Mouse (Mus musculus) thymus, postnatal 0 days (tissue): ENCODE measurements around the gene Pgap3. TPM values are rescaled to one million over a fixed set of nuclear protein-coding genes. Genes with fewer than 3 reads are reported as not detected.

Experiments used
- polyA plus RNA-seq: library from polyadenylated mRNA; unstranded; fragments of >200 nt; fragmentation: Nextera tagmentation; extraction: Ambion mirVana; gene quantifications from 2 replicates; pipeline ENCODE4 v1.2.1, GENCODE M21; 2015

The Pgap3 gene
- polyA plus RNA-seq, 1 experiment from 2014 or later, result 12.7 TPM

Other genes with a start within 250 kb of the Pgap3 start
- gene Med1, start 207.2 kb downstream of the Pgap3 start, polyA plus RNA-seq, result 68.4 and 75.8 TPM in 2 replicates
- 9.0 and 12.2 TPM in 2 replicates for gene Cdk12, start 197.4 kb downstream of the Pgap3 start, polyA plus RNA-seq
- not detected in 2 replicates for gene Neurod2, start 70.8 kb downstream of the Pgap3 start, polyA plus RNA-seq
- gene Ppp1r1b, start 52.1 kb downstream of the Pgap3 start, polyA plus RNA-seq, result 2.7 and 3.1 TPM in 2 replicates
- 49.5 and 51.8 TPM in 2 replicates for gene Stard3, start 42.1 kb downstream of the Pgap3 start, polyA plus RNA-seq
- gene Tcap, start 16.7 kb downstream of the Pgap3 start, polyA plus RNA-seq, result 0.22 TPM in 1 of 2 replicates, not detected in the other
- 0.94 and 1.0 TPM in 2 replicates for gene Pnmt, start 14.0 kb downstream of the Pgap3 start, polyA plus RNA-seq
- 2.5 and 3.1 TPM in 2 replicates for gene Erbb2, start 12.0 kb upstream of the Pgap3 start, polyA plus RNA-seq
- gene Mien1, start 38.5 kb upstream of the Pgap3 start, polyA plus RNA-seq, result 227 and 241 TPM in 2 replicates
- gene Grb7, start 45.9 kb upstream of the Pgap3 start, polyA plus RNA-seq, result 3.7 and 4.5 TPM in 2 replicates
- gene Ikzf3, start 145.5 kb upstream of the Pgap3 start, polyA plus RNA-seq, result 42.6 and 59.5 TPM in 2 replicates
- 2.3 and 2.4 TPM in 2 replicates for gene Zpbp2, start 150.6 kb upstream of the Pgap3 start, polyA plus RNA-seq
- gene Ormdl3, start 186.9 kb upstream of the Pgap3 start, polyA plus RNA-seq, result 37.6 and 38.5 TPM in 2 replicates
- not detected in 2 replicates for gene Lrrc3c, start 197.8 kb upstream of the Pgap3 start, polyA plus RNA-seq
- 0.78 and 1.1 TPM in 2 replicates for gene Gm12355, start 225.2 kb upstream of the Pgap3 start, polyA plus RNA-seq
- gene Gsdma3, start 225.9 kb upstream of the Pgap3 start, polyA plus RNA-seq, result 0.26 and 0.42 TPM in 2 replicates
- 0.65 and 1.1 TPM in 2 replicates for gene Gsdma2, start 246.3 kb upstream of the Pgap3 start, polyA plus RNA-seq